Mouse (Mus musculus): ENCODE measurements at regions not wholly inside any gene's neighbourhood (a gene's known extent, or its start where the extent isn't known, plus 50 kb on each side); places are given as distances from the start of the nearest gene placed in this dataset.

GRCm38 (mm10) chr12:25382475-25382874 is 285.5 kb upstream of the Id2 start:
- H3K4me3 ChIP-seq (ENCODE audit: low read length) = no peak overlapping the region
- H3K9ac ChIP-seq (replicated peaks; ENCODE audit: low read length) = no peak overlapping the region
- H3K36me3 ChIP-seq (ENCODE audit: insufficient read depth, low read length) = no peaks in the 10 kb centered on the region
- H3K4me2 ChIP-seq (ENCODE audit: low read depth, low read length) = no peak overlapping the region
- H3K9me3 ChIP-seq (ENCODE audit: low read length) = no peaks in the 10 kb centered on the region
- DNase-seq (ENCODE audit: low spot score) (no peak), ATAC-seq (no peak)
- no peak overlapping the region for H3K27ac ChIP-seq
- 0 out of 2 replicates have a peak, but pooled peaks cover 3% of the 10 kb centered on the region for H3K4me1 ChIP-seq (ENCODE audit: insufficient read depth, low read length)
- no peaks in the 10 kb centered on the region for H3K27me3 ChIP-seq (ENCODE audit: insufficient read depth, low read length)
- 91% methylated on average over 2 of the region's 2 CpGs for WGBS
- no peak for TF ChIP-seq CTCF (IDR thresholded peaks at IDR 0.05; ENCODE audit: low read depth)

DNA sequence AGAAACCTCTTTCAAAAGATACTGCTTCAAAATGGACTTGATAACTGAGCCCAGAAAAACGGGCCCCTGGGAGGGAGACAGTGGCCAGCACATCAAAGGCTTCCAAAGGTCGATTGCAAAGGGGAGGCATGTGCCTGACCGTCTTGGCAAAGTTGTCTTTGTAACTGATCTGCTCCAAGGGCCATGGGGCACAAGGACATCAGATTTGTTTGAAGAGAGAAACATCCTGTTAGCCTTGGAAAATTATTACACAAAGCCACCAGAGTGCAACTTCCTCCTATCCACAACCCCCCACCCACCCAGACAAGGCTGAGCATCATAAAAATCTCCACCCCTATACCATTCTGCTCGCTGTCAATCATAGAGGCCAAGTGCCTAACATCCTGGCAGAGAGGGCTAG is 284.7 kb upstream of the Id2 start:
- Histone ChIP-seq H3K4me3 (ENCODE audit: low read length) (no peak overlapping the region), H3K4me1 (ENCODE audit: insufficient read depth, low read length) (0 out of 2 replicates have a peak, but pooled peaks cover 3% of the 10 kb centered on the region), H3K27ac (no peak overlapping the region), H3K9ac (replicated peaks; ENCODE audit: low read length) (no peak overlapping the region), H3K9me3 (ENCODE audit: low read length) (no peaks in the 10 kb centered on the region), H3K27me3 (ENCODE audit: insufficient read depth, low read length) (no peaks in the 10 kb centered on the region), H3K4me2 (ENCODE audit: low read depth, low read length) (no peak overlapping the region), H3K36me3 (ENCODE audit: insufficient read depth, low read length) (no peaks in the 10 kb centered on the region)
- no peak for TF ChIP-seq CTCF (IDR thresholded peaks at IDR 0.05; ENCODE audit: low read depth)
- ATAC-seq = no peak
- 61% methylated on average over 4 of the region's 4 CpGs for WGBS
- DNase-seq (ENCODE audit: low spot score) = no peak

DNA sequence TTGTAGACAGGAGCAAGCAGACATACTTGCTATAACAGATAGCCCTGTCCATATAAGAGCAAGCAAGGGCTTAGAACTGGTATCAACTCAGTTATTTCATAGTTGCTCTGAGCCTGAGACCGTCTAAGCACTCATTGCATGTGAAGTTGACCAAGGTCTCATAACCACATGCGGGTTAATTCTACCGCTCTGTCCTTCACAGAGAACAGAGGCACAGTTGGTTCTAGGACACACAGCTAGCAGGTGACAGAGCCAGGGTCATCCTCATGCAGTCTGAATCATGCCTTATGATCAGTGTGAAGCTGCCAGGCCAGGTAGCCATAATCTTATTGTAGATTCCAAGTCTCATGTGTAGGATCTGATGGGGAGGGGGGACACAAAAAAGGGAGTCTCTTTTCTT is 283.1 kb upstream of the Id2 start:
- Histone ChIP-seq H3K36me3 (ENCODE audit: insufficient read depth, low read length) (no peaks in the 10 kb centered on the region), H3K4me1 (ENCODE audit: insufficient read depth, low read length) (0 out of 2 replicates have a peak, but pooled peaks cover 3% of the 10 kb centered on the region), H3K27ac (no peak overlapping the region), H3K27me3 (ENCODE audit: insufficient read depth, low read length) (no peaks in the 10 kb centered on the region), H3K4me2 (ENCODE audit: low read depth, low read length) (no peak overlapping the region), H3K9ac (replicated peaks; ENCODE audit: low read length) (no peak overlapping the region), H3K4me3 (ENCODE audit: low read length) (no peak overlapping the region), H3K9me3 (ENCODE audit: low read length) (no peaks in the 10 kb centered on the region)
- no peak for TF ChIP-seq CTCF (IDR thresholded peaks at IDR 0.05; ENCODE audit: low read depth)
- no peak for DNase-seq (ENCODE audit: low spot score)
- 96% methylated on average over 3 of the region's 3 CpGs for WGBS
- ATAC-seq = no peak

DNA sequence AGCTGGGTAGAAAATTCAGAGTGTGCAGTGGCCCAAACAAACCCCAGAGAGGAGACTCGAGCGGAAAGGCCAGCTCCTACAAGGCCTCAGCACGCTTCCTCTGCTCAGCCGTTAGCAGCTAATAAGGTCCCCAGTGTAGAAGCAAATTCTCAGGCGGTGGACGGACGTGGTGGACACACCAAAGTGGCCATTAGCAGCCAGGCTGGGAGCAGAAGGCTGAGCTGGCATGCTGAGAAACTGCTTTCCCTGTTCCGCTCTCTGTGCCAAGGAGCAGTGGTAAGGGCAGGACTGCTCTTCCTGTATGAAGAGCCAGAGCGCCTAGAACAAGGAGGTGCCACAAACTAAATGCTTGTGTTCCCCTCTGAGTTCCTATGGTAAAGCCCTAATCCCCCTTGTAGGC is 282.1 kb upstream of the Id2 start:
- Histone ChIP-seq H3K4me2 (ENCODE audit: low read depth, low read length) (no peak overlapping the region), H3K27me3 (ENCODE audit: insufficient read depth, low read length) (no peaks in the 10 kb centered on the region), H3K4me3 (ENCODE audit: low read length) (no peak overlapping the region), H3K9me3 (ENCODE audit: low read length) (no peaks in the 10 kb centered on the region), H3K4me1 (ENCODE audit: insufficient read depth, low read length) (0 out of 2 replicates have a peak, but pooled peaks cover 3% of the 10 kb centered on the region), H3K36me3 (ENCODE audit: insufficient read depth, low read length) (no peaks in the 10 kb centered on the region), H3K27ac (no peak overlapping the region), H3K9ac (replicated peaks; ENCODE audit: low read length) (no peak overlapping the region)
- TF ChIP-seq CTCF (IDR thresholded peaks at IDR 0.05; ENCODE audit: low read depth) = no peak
- ATAC-seq (no peak), DNase-seq (ENCODE audit: low spot score) (peak; percentile 31)
- WGBS = 47% methylated on average over 9 of the region's 9 CpGs

- Histone ChIP-seq H3K27ac (no peak overlapping the region), H3K9ac (replicated peaks; ENCODE audit: low read length) (no peak overlapping the region), H3K9me3 (ENCODE audit: low read length) (no peaks in the 10 kb centered on the region), H3K27me3 (ENCODE audit: insufficient read depth, low read length) (no peaks in the 10 kb centered on the region), H3K4me1 (ENCODE audit: insufficient read depth, low read length) (0 out of 2 replicates have a peak, but pooled peaks cover 3% of the 10 kb centered on the region), H3K36me3 (ENCODE audit: insufficient read depth, low read length) (no peaks in the 10 kb centered on the region), H3K4me3 (ENCODE audit: low read length) (no peak overlapping the region), H3K4me2 (ENCODE audit: low read depth, low read length) (no peak overlapping the region)
- 55% methylated on average over 6 of the region's 6 CpGs for WGBS
- ATAC-seq = no peak
- TF ChIP-seq CTCF (IDR thresholded peaks at IDR 0.05; ENCODE audit: low read depth) = no peak
- peak; percentile 23 for DNase-seq (ENCODE audit: low spot score)
Observed at GRCm38 (mm10) chr12:25378036-25378645, 281.2 kb upstream of the Id2 start.

- H3K27ac ChIP-seq = no peak overlapping the region
- DNase-seq (ENCODE audit: low spot score) (peak; percentile 47), ATAC-seq (no peak)
- H3K27me3 ChIP-seq (ENCODE audit: insufficient read depth, low read length) = no peaks in the 10 kb centered on the region
- no peaks in the 10 kb centered on the region for H3K9me3 ChIP-seq (ENCODE audit: low read length)
- H3K4me3 ChIP-seq (ENCODE audit: low read length) = no peak overlapping the region
- H3K9ac ChIP-seq (replicated peaks; ENCODE audit: low read length) = 0 out of 2 replicates have a peak overlapping the region, but pooled peaks have one; percentile 3
- no peak for TF ChIP-seq CTCF (IDR thresholded peaks at IDR 0.05; ENCODE audit: low read depth)
- H3K4me1 ChIP-seq (ENCODE audit: insufficient read depth, low read length) = 0 out of 2 replicates have a peak, but pooled peaks cover 3% of the 10 kb centered on the region
- no peaks in the 10 kb centered on the region for H3K36me3 ChIP-seq (ENCODE audit: insufficient read depth, low read length)
- 18% methylated on average over 8 of the region's 8 CpGs for WGBS
- H3K4me2 ChIP-seq (ENCODE audit: low read depth, low read length) = peak overlapping the region; percentile 27; the same call in 1 of the 2 replicates
Observed at GRCm38 (mm10) chr12:25376451-25376850, 279.5 kb upstream of the Id2 start.

DNA sequence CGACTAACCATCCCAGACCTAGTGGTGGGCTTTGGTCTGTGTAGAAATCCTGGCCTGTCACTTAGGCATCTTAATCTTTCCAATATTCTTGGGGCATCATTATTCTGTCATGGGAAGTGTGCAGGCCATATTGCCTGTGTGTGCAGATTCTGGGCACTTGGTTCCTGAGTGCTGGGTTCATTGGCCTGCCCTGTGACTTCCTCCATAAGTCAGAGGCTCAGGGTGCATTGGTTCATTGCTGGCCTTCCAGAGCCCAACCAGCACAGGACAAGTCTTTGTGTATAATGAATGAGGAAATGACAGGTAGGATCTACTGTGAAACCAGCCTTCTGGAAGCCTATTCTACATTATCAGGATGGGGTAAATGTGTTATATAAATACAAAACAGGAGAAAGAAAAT is 270.6 kb upstream of the Id2 start:
- Histone ChIP-seq H3K4me1 (ENCODE audit: insufficient read depth, low read length) (no peaks in the 10 kb centered on the region), H3K4me2 (ENCODE audit: low read depth, low read length) (no peak overlapping the region), H3K9ac (replicated peaks; ENCODE audit: low read length) (no peak overlapping the region), H3K27ac (no peak overlapping the region), H3K9me3 (ENCODE audit: low read length) (no peaks in the 10 kb centered on the region), H3K27me3 (ENCODE audit: insufficient read depth, low read length) (no peaks in the 10 kb centered on the region), H3K4me3 (ENCODE audit: low read length) (no peak overlapping the region), H3K36me3 (ENCODE audit: insufficient read depth, low read length) (no peaks in the 10 kb centered on the region)
- TF ChIP-seq CTCF (IDR thresholded peaks at IDR 0.05; ENCODE audit: low read depth) = no peak
- DNase-seq (ENCODE audit: low spot score) = no peak
- WGBS = 97% methylated on average over 1 of the region's 1 CpGs
- ATAC-seq = no peak
